Mouse (Mus musculus): ENCODE results near the gene Gdf15.

Gdf15 gene

GRCm38 (mm10) chr8:70627041-70627440, 5.2 kb downstream of the Gdf15 start:
- no peak for DNase-seq

DNA sequence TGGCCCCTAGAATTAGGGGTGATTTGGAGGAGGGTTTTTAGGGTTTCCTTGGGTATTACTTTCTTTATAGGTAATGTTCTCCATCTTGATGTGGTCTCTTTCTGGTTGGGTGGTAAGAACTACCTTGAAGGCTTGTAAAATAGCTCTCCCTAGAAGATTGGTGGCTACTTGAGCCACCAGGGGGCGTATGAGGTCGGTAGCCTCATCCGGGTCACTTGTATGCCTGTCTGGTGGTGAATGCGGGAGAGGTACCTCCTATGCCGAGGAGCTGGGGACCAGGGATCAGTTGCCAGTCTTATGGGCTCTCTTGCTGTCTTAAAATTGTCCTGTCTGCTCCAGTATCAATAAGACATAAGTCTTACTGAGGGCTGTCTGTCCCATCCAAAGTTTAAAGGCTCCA, 7.2 kb downstream of the Gdf15 start:
- DNase-seq, result peak; percentile 53 to 71

DNA sequence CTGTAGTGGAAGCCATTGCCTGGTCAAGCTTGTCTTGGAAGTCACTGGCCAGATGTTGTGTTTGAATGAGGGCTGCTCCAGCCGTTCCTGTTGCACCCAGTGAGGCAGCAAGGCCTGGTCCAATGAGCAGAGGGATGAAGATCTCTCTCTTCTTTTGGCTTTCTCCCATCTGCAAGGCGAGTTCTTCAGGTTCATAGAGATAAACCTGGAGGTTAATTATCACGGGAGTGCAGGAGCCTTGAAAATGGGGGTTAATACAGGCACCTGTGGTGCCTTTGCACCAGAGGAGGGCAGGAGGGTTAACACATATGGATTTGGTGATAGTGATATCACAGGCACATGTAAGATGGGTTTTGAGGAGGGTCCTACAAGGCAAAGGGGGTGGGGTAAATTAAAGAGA, 10.0 kb downstream of the Gdf15 start:
- no peak for DNase-seq

DNA sequence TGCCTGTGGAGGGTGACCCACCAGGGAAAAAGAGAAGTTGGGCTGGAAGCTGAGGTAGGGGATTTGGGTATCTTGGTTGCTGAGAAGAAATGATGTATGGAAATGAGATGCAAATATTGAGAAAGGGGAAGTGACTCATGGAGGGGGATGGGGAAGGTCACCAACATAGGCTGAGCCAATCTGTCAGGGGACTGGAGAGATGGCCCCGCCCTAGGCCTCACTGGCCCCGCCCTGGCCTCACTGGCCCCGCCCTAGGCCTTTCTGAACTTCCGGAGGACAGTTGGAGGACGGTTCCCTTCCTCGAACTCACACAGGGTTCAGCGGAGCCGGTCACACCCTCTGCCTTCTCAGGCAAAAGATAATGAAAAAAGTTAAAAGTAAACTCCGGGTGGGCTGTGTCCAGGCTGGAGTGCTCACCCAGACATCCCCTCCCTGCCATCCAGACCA, 13.3 kb downstream of the Gdf15 start:
- peak; percentile 71 to 75 for DNase-seq

- no peak for DNase-seq
Observed at GRCm38 (mm10) chr8:70617985-70618384, 14.3 kb downstream of the Gdf15 start.

DNA sequence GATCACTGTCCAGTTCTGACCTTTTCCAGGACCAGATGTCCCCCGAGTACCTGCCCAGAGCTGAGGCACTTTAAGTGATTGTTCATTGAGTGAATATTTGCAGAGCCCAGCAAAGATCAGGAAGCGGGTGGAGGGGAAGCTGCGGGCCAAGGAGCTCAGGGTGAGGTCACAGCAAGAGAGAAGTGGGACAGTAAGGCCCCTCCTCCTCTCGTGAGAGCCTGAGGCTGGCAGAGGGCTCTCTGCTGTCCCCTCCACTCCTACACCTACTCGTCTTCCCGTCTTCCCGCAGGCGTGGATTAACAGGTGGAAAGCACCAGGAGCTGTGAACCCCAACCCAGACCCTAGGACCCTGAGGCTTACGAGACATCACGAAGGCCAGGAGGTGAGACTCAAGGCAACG, 15.6 kb downstream of the Gdf15 start:
- no peak for DNase-seq

- DNase-seq, result no peak
Observed at GRCm38 (mm10) chr8:70615894-70616293, 16.4 kb downstream of the Gdf15 start, which contains the start of gene Lrrc25. TSS of gene Lrrc25 (plus strand) at chr8:70616155.

GRCm38 (mm10) chr8:70615281-70615680, 17.0 kb downstream of the Gdf15 start:
- DNase-seq, result no peak

DNA sequence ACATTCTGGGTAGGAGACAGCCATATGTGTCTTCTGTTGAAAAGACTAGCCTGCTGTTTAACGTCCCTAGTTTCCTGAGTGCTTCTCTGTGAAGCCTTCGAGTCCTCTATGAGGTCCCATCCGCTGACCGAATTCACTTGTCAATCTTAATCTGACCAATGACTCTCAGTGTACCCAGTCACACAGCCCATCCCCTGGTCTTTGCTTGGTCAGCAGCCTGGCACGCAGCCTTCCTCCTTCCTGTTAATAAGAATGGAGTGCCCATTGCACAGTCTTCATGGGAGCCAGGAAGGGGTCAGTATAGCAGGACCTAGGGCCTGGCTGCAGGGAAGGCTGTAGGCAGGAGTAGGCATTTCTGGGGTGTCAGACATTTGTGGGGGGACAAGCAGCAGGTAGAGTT, 17.8 kb downstream of the Gdf15 start:
- no peak for DNase-seq

DNA sequence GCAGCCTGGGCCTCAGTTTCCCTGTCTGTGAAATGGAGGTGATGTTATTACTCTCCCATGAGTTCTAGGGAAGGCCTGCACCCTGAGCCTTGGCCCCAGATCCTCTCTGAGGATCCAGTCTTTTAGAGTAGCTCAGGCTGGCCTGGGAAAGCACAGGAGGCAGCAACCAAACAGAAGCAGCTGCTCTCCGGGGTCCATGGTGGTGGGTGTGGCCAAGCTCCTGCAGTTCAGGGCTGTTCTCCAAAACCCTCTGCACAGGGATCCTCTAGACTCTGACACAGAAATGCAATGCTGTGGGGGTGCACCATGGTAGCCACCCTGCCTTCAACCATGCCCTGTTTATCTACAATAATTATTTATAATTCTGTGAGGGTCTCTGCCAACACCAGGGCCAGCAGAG, 18.5 kb downstream of the Gdf15 start:
- DNase-seq, result no peak

- peak; percentile 89 to 91 for DNase-seq
Observed at GRCm38 (mm10) chr8:70611849-70612248, 20.4 kb downstream of the Gdf15 start.

GRCm38 (mm10) chr8:70610796-70611771, 21.2 kb downstream of the Gdf15 start:
- peak; percentile 84 to 85 for DNase-seq

- DNase-seq, result peak; percentile 96 to 98
Observed at GRCm38 (mm10) chr8:70609849-70610795, 22.1 kb downstream of the Gdf15 start.

- peak; percentile 92 to 95 for DNase-seq
Observed at GRCm38 (mm10) chr8:70609368-70609848, 22.8 kb downstream of the Gdf15 start.

DNA sequence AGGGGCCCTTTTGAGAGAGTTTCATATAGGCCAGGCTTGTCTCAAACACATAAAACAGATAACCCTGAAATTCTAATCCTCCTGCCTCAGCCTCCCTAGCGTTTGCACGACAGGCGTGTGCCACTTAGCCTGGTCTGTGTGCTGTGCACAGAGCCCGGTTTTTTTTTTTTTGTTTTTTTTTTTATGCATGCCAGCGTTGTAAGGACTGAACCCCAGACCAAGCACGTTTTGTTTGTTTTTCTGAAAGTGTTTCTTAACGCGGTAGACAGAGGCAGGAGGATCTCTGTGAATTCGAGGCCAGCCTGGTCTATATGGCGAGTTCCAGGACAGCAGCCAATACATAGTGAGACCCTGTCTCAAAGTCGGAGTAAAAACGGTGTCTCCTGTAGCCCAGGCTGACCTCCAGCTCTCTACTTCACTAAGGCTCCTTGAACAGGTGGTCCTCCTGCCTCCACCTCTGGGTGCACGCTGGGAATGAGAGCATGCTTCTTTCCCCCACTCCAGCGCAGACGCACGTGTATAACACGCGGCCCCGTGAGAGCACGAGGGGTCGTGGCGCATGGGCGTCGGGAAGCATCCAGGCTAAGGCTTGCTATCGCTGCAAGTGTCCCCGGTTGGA, 23.4 kb downstream of the Gdf15 start, which contains the start of gene Ssbp4:
Gene Ssbp4, minus strand, starts transcription at position 124 of the 619 bp plus-strand sequence.
- no peak for DNase-seq

- no peak for DNase-seq
Observed at GRCm38 (mm10) chr8:70607898-70608748, 24.1 kb downstream of the Gdf15 start.

GRCm38 (mm10) chr8:70607603-70607897, 24.7 kb downstream of the Gdf15 start:
- DNase-seq, result no peak

GRCm38 (mm10) chr8:70606780-70607602, 25.3 kb downstream of the Gdf15 start:
- DNase-seq, result no peak

DNA sequence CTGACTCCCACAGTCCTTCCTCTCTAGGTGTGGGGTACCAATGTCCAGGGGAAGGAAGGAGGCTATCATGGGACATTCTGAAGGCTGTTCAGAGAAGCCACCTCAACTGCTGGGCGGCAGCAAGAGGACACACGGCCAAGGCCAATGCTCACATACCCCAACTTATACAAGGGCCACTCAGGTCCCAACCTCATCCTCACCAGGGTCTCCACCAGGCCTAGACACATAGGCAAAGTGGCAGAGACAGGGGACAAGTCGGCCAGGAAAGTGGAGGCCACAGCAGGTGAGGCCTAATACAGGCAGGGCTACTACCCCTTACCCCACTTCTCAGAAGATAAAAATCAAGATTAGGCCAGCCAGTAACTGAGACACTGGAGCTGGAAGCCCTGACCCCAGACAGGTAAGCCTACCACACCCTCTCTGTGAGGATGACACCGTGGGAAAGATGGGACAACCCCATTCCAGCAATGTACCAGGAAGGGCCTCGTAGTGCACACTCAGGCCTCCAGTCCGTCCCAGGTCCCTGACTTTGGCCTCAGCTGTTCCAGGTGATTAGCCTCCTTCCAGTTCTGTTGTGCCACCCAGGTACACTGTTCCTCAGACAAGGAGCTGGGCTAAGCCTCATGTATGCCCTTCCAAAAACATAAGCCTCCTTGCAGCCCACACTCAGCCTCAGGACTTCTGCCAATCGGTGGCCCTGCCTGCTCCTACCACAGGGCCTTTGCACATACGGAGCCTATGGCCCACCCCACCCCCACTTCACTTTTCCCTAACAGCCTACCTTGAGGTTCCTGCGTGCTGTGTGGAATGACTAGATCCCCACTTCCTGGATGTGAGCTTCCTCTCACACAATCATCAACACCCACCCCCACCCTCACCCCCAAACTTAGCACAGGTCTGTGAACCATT, 26.1 kb downstream of the Gdf15 start:
- no peak for DNase-seq

- no peak for DNase-seq
Observed at GRCm38 (mm10) chr8:70604558-70604957, 27.7 kb downstream of the Gdf15 start.
